Mouse (Mus musculus): Measurements from ENCODE around the gene Ptgfrn. TPM values are rescaled to one million over a fixed set of nuclear protein-coding genes. Genes with fewer than 3 reads are reported as not detected.

Ptgfrn gene
- polyA plus RNA-seq, 1 experiment from 2014 or later, result 4.8 TPM

DNA sequence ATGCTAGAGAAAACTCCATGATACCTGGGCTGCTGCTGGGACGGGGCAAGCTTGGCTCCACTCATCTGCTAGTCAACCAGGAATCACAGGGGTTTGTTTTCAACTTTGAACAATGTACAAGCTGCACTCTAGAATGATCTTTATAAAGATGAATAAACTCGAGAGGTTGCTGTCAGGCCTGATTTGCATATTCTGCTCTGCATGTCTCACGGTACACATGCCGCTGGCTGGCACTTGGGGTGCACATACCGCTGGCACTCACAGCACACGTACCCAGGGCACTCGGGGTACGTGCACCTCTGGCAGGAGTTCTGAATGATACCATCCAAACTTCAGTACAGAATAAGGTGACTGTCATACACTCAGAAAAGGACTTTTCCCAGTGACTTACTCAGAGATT is 97.5 kb downstream of the Ptgfrn start:
- no peaks in the 10 kb centered on the region for H3K9me3 ChIP-seq (ENCODE audit: control insufficient read depth, low read length)
- H3K27me3 ChIP-seq (ENCODE audit: control insufficient read depth, insufficient read depth, low read depth, low read length), result no peaks in the 10 kb centered on the region
- ATAC-seq (ENCODE audit: low read depth), result no peak
- no peak overlapping the region for H3K27ac ChIP-seq (ENCODE audit: low read length)
- H3K4me2 ChIP-seq (ENCODE audit: low read depth, low read length), result no peak overlapping the region
- H3K36me3 ChIP-seq (ENCODE audit: control insufficient read depth, insufficient read depth, low read length), result no peaks in the 10 kb centered on the region
- H3K4me1 ChIP-seq (replicated peaks; ENCODE audit: control insufficient read depth, insufficient read depth, low read length), result peaks cover 12% of the 10 kb centered on the region
- no peak overlapping the region for H3K4me3 ChIP-seq (ENCODE audit: low read length)
- WGBS, result 78% methylated on average over 8 of the region's 8 CpGs
- no peak overlapping the region for H3K9ac ChIP-seq (ENCODE audit: low read length)

DNA sequence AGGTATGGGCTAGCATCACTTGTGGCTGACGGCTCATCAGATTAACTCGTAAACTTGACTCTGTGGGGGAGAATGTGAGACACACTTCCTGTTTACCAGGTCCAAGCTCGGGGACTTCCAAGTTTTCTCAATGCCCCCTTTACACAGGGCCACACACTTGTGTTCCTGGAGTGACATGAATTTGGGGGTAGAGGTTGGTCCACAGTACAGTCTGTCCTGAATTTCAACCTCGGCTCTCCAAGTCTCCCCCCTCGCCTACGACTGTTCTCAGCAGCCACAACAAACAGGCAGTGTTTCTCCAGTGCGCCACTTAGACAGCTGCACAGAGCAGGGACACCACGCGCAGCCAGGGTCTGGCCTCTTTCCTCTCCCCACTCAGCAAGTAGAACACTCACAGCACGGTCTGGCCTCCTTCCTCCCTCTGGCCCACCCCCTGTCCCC is 97.9 kb downstream of the Ptgfrn start:
- peaks cover 12% of the 10 kb centered on the region for H3K4me1 ChIP-seq (replicated peaks; ENCODE audit: control insufficient read depth, insufficient read depth, low read length)
- 0 out of 2 replicates have a peak overlapping the region, but pooled peaks have one; percentile 8 for H3K27ac ChIP-seq (ENCODE audit: low read length)
- no peak overlapping the region for H3K9ac ChIP-seq (ENCODE audit: low read length)
- no peaks in the 10 kb centered on the region for H3K27me3 ChIP-seq (ENCODE audit: control insufficient read depth, insufficient read depth, low read depth, low read length)
- no peak overlapping the region for H3K4me2 ChIP-seq (ENCODE audit: low read depth, low read length)
- 27% methylated on average over 10 of the region's 10 CpGs for WGBS
- H3K4me3 ChIP-seq (ENCODE audit: low read length), result no peak overlapping the region
- H3K9me3 ChIP-seq (ENCODE audit: control insufficient read depth, low read length), result no peaks in the 10 kb centered on the region
- no peaks in the 10 kb centered on the region for H3K36me3 ChIP-seq (ENCODE audit: control insufficient read depth, insufficient read depth, low read length)
- ATAC-seq (ENCODE audit: low read depth), result peak; percentile 76

DNA sequence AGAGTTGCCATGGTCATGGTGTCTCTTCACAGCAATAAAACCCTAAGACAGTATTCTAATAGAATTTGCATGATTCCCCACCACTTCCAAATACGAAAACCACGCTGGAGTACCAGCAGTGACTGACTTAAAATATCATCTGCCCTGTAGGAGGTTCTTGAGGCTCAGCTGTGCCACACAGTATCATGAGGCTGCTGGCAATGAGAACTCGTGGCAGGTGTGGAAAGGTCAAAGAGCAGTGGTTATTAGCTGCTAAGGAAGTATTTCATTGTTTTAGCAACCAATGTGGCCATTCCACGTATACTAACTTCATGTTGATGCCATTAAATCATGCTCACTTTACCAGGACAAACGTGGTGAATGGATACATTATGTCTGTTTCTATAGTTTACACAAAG is 98.9 kb downstream of the Ptgfrn start:
- ATAC-seq (ENCODE audit: low read depth), result no peak
- Histone ChIP-seq H3K27me3 (ENCODE audit: control insufficient read depth, insufficient read depth, low read depth, low read length) (no peaks in the 10 kb centered on the region), H3K36me3 (ENCODE audit: control insufficient read depth, insufficient read depth, low read length) (no peaks in the 10 kb centered on the region), H3K9ac (ENCODE audit: low read length) (no peak overlapping the region), H3K27ac (ENCODE audit: low read length) (no peak overlapping the region), H3K9me3 (ENCODE audit: control insufficient read depth, low read length) (no peaks in the 10 kb centered on the region), H3K4me1 (replicated peaks; ENCODE audit: control insufficient read depth, insufficient read depth, low read length) (peaks cover 12% of the 10 kb centered on the region), H3K4me3 (ENCODE audit: low read length) (no peak overlapping the region), H3K4me2 (ENCODE audit: low read depth, low read length) (no peak overlapping the region)
- WGBS, result 52% methylated on average over 5 of the region's 5 CpGs

DNA sequence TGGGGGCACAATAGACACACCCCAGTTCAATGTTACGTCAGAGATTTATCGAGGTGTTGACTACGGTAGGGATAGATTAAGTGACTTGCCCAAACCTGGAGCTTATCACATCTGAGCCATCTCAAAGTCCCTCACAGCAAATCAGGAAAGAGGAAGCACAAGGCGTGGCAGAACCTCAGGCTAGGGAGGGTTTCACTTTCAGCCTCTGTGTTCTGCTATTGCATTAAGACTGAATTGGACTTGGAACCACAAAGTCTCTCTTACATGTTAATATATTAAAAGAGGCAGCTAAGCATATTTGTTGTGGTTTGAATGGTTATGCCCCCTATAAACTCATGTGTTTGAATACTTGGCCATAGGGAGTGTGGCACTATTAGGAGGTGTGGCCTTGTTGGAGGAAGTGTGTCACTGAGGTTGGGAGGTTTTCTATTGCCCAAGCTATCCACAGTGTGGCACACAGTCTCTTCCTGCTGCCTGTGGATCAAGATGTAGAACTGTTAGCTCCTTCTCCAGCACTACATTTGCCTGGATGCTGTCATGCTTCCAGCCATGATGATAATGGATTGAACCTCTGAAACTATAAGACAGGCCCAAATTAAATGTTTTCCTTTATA is 99.4 kb downstream of the Ptgfrn start:
- WGBS, result 85% methylated on average over 4 of the region's 4 CpGs
- H3K27ac ChIP-seq (ENCODE audit: low read length), result no peak overlapping the region
- H3K36me3 ChIP-seq (ENCODE audit: control insufficient read depth, insufficient read depth, low read length), result no peaks in the 10 kb centered on the region
- H3K27me3 ChIP-seq (ENCODE audit: control insufficient read depth, insufficient read depth, low read depth, low read length), result no peaks in the 10 kb centered on the region
- H3K4me3 ChIP-seq (ENCODE audit: low read length), result no peak overlapping the region
- peaks cover 12% of the 10 kb centered on the region for H3K4me1 ChIP-seq (replicated peaks; ENCODE audit: control insufficient read depth, insufficient read depth, low read length)
- H3K4me2 ChIP-seq (ENCODE audit: low read depth, low read length), result no peak overlapping the region
- H3K9me3 ChIP-seq (ENCODE audit: control insufficient read depth, low read length), result no peaks in the 10 kb centered on the region
- ATAC-seq (ENCODE audit: low read depth), result no peak
- H3K9ac ChIP-seq (ENCODE audit: low read length), result no peak overlapping the region

DNA sequence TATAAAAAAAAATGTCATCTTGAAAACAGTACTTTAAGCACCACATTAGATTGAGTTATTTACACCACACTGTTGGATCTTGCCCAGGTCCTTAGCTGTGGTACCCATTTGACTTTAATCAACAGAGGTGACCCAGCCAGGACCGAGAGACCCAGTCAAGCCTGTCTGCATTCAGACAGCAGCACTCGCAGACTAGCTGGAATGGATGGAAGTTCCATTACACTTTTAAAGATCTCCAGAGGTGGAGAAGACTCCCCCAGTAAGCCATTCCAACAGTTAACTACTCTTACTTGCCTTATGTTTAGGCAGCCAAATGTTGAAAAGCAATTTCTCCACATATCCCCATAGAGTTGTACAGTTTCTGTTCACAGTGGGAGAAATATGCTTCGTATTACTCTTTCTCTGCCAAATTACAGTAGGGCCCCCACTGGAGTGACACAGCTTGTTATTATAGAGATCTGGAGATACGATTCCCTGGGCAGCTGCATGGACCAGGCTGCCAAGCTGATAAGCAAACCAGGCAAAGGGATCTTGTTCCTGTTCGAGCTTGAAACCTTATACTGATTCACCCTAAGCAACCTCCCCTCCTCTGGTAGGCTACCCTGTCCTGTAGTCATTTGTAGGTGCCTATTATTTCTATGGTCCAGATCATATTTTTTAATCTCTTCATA is 102.8 kb downstream of the Ptgfrn start:
- no peaks in the 10 kb centered on the region for H3K27me3 ChIP-seq (ENCODE audit: control insufficient read depth, insufficient read depth, low read depth, low read length)
- no peaks in the 10 kb centered on the region for H3K36me3 ChIP-seq (ENCODE audit: control insufficient read depth, insufficient read depth, low read length)
- H3K27ac ChIP-seq (ENCODE audit: low read length), result no peak overlapping the region
- ATAC-seq (ENCODE audit: low read depth), result no peak
- peaks cover 6% of the 10 kb centered on the region for H3K4me1 ChIP-seq (replicated peaks; ENCODE audit: control insufficient read depth, insufficient read depth, low read length)
- H3K9me3 ChIP-seq (ENCODE audit: control insufficient read depth, low read length), result no peaks in the 10 kb centered on the region
- no peak overlapping the region for H3K9ac ChIP-seq (ENCODE audit: low read length)
- H3K4me3 ChIP-seq (ENCODE audit: low read length), result no peak overlapping the region
- 58% methylated on average over 5 of the region's 5 CpGs for WGBS
- H3K4me2 ChIP-seq (ENCODE audit: low read depth, low read length), result no peak overlapping the region

DNA sequence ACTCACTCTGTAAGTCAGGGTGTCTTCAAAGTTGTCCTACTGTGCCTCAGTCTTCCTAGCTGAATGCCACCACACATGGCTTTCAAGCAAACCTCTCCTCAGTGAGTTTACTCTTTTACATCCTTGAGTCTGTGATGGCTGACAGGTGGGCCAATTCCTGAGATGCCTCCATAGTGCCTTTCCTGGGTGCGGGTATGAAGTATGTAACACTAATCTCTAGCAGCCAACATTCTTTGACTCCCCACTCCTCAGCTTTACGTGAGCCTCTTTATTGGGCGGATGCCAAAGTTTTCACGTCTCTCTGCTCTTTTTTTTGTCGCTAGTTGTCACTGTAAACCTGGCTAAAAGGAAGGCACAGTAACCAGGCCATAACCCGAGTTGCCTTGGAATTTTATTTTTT is 104.7 kb downstream of the Ptgfrn start:
- no peak overlapping the region for H3K4me3 ChIP-seq (ENCODE audit: low read length)
- H3K27me3 ChIP-seq (ENCODE audit: control insufficient read depth, insufficient read depth, low read depth, low read length), result no peaks in the 10 kb centered on the region
- no peak overlapping the region for H3K9ac ChIP-seq (ENCODE audit: low read length)
- ATAC-seq (ENCODE audit: low read depth), result peak; percentile 71
- 43% methylated on average over 6 of the region's 6 CpGs for WGBS
- no peak overlapping the region for H3K4me2 ChIP-seq (ENCODE audit: low read depth, low read length)
- no peaks in the 10 kb centered on the region for H3K4me1 ChIP-seq (replicated peaks; ENCODE audit: control insufficient read depth, insufficient read depth, low read length)
- no peaks in the 10 kb centered on the region for H3K36me3 ChIP-seq (ENCODE audit: control insufficient read depth, insufficient read depth, low read length)
- H3K9me3 ChIP-seq (ENCODE audit: control insufficient read depth, low read length), result no peaks in the 10 kb centered on the region
- H3K27ac ChIP-seq (ENCODE audit: low read length), result no peak overlapping the region

DNA sequence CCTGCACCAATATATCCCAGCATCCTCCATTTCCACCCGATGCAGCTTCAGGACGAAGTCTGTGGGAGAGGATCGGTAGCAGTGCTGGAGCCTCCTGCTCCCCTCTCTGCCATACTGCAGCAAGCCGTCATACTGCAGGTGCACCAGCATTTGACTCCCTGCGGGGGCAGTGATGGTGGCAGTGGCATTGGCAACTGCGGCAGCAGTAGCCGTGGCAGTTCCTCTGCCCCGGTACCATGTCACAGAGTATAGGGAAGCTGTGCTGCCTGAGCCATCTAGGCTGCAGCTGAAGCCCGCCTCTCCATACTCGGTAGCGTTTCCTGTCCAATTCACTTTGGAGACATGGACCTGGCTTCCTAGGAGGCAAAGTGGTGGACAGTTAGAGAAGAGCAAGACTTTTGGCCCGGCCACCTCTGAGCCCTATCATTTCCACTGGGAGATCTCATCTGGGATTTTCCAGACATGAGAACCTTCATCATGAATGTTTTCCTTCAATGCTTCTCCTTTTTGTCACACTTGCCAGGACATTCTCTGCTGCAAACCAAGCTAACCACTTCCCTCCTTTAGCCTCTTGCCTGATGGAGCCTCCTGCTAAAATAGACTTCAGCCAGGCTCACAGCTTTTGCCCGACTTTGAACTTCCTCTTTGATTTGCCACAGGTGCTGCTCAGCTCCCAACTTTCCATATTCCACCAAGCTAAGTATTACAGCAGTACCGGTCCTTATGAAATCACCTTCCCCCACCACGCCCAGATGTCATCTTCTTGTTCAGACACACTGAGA is 106.3 kb downstream of the Ptgfrn start:
- no peak overlapping the region for H3K4me2 ChIP-seq (ENCODE audit: low read depth, low read length)
- no peaks in the 10 kb centered on the region for H3K9me3 ChIP-seq (ENCODE audit: control insufficient read depth, low read length)
- no peak overlapping the region for H3K4me3 ChIP-seq (ENCODE audit: low read length)
- no peaks in the 10 kb centered on the region for H3K27me3 ChIP-seq (ENCODE audit: control insufficient read depth, insufficient read depth, low read depth, low read length)
- H3K9ac ChIP-seq (ENCODE audit: low read length), result no peak overlapping the region
- peaks cover 4% of the 10 kb centered on the region for H3K4me1 ChIP-seq (replicated peaks; ENCODE audit: control insufficient read depth, insufficient read depth, low read length)
- WGBS, result 77% methylated on average over 15 of the region's 15 CpGs
- H3K27ac ChIP-seq (ENCODE audit: low read length), result no peak overlapping the region
- no peaks in the 10 kb centered on the region for H3K36me3 ChIP-seq (ENCODE audit: control insufficient read depth, insufficient read depth, low read length)
- no peak for ATAC-seq (ENCODE audit: low read depth)

DNA sequence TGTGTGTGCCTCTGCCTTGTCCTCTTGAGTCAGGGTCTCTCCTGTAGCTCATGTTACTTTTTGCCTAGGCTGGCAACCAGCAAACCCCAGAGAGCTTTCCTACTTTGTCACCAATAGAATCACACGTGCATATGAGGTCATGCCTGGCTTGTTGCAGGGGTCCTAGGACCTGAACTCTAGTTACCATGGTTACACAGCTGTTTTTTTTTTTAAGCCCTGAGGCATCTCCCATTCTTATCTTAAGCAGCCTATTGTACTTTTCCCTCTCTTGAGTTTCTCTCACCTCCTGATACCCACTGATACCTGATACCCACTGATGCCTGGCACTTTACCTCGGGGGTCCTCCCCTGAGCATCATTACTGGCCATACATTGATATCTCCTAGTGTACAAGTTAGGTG is 110.3 kb downstream of the Ptgfrn start:
- H3K4me1 ChIP-seq (replicated peaks; ENCODE audit: control insufficient read depth, insufficient read depth, low read length), result peaks cover 18% of the 10 kb centered on the region
- no peak overlapping the region for H3K4me3 ChIP-seq (ENCODE audit: low read length)
- no peak overlapping the region for H3K27ac ChIP-seq (ENCODE audit: low read length)
- no peaks in the 10 kb centered on the region for H3K27me3 ChIP-seq (ENCODE audit: control insufficient read depth, insufficient read depth, low read depth, low read length)
- no peaks in the 10 kb centered on the region for H3K9me3 ChIP-seq (ENCODE audit: control insufficient read depth, low read length)
- 21% methylated on average over 2 of the region's 2 CpGs for WGBS
- no peak overlapping the region for H3K9ac ChIP-seq (ENCODE audit: low read length)
- ATAC-seq (ENCODE audit: low read depth), result no peak
- H3K4me2 ChIP-seq (ENCODE audit: low read depth, low read length), result no peak overlapping the region
- no peaks in the 10 kb centered on the region for H3K36me3 ChIP-seq (ENCODE audit: control insufficient read depth, insufficient read depth, low read length)

DNA sequence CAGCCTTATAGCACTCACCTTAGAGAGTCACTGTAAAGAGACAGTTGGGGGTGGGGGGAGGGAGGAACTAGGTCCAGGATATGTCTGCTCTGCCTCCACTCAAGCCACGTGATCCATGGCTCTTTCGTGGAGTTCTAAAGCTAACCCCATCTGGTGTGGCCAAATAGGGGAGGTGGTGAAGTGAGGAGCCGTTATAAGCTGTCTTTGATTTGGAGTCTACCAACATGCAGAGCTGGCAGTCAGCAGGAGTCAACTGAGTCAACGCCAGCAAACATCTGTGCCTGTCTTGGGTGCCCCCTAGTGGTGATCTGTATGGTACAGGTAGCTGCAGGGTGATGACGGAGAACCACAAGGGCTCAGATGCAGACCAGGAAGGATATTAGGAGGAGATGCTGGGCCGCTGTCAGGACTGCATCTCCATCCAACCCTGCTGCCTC is 111.2 kb downstream of the Ptgfrn start:
- H3K4me3 ChIP-seq (ENCODE audit: low read length), result no peak overlapping the region
- ATAC-seq (ENCODE audit: low read depth), result peak; percentile 39
- no peaks in the 10 kb centered on the region for H3K9me3 ChIP-seq (ENCODE audit: control insufficient read depth, low read length)
- H3K27me3 ChIP-seq (ENCODE audit: control insufficient read depth, insufficient read depth, low read depth, low read length), result no peaks in the 10 kb centered on the region
- H3K36me3 ChIP-seq (ENCODE audit: control insufficient read depth, insufficient read depth, low read length), result no peaks in the 10 kb centered on the region
- no peak overlapping the region for H3K27ac ChIP-seq (ENCODE audit: low read length)
- 0 out of 2 replicates have a peak overlapping the region, but pooled peaks have one; percentile 4 for H3K4me2 ChIP-seq (ENCODE audit: low read depth, low read length)
- H3K9ac ChIP-seq (ENCODE audit: low read length), result no peak overlapping the region
- peaks cover 18% of the 10 kb centered on the region for H3K4me1 ChIP-seq (replicated peaks; ENCODE audit: control insufficient read depth, insufficient read depth, low read length)
- WGBS, result 13% methylated on average over 6 of the region's 6 CpGs

Data from lung, embryonic 16.5 days (tissue).